Mouse (Mus musculus) CH12.LX (cell line): ENCODE measurements around the gene Lrrc20.

Experiments
- CTCF ChIP-seq, 2 experiments: IDR thresholded peaks in 1 of 2; conservative IDR thresholded peaks in 1 of 2; 2 replicates each; pipeline ENCODE4 v1.5.1; 2011 to 2012; ENCODE audit warnings: low read depth in 2 of 2, low read length in 2 of 2, improper control_type of control experiment in 1 of 2, inconsistent platforms in 1 of 2, mild to moderate bottlenecking in 1 of 2, moderate library complexity in 1 of 2
- E2F4 ChIP-seq: IDR thresholded peaks from 2 replicates; pipeline ENCODE4 v1.6.1; 2011; ENCODE audit warnings: low read depth, low read length, improper control_type of control experiment; ENCODE audit not compliant: insufficient replicate concordance
- EP300 ChIP-seq: IDR thresholded peaks from 2 replicates; pipeline ENCODE4 v1.6.1; 2011; ENCODE audit warnings: low read length, improper control_type of control experiment
- HCFC1 ChIP-seq: IDR thresholded peaks from 2 replicates; pipeline ENCODE4 v1.6.1; 2012; ENCODE audit warnings: low read depth, mild to moderate bottlenecking, inconsistent platforms, low read length, improper control_type of control experiment
- MAX ChIP-seq: IDR thresholded peaks from 2 replicates; pipeline ENCODE4 v1.6.1; 2011; ENCODE audit warnings: low read length, improper control_type of control experiment
- MYC ChIP-seq: IDR thresholded peaks from 2 replicates; pipeline ENCODE4 v1.6.1; 2011; ENCODE audit warnings: low read depth, mild to moderate bottlenecking, improper control_type of control experiment, low read length
- NELFE ChIP-seq: IDR thresholded peaks from 2 replicates; pipeline ENCODE4 v1.6.1; 2011; ENCODE audit warnings: low read depth, low read length, improper control_type of control experiment
- POLR2A ChIP-seq: IDR thresholded peaks from 2 replicates; pipeline ENCODE4 v1.6.1; 2011; ENCODE audit warnings: low read depth, mild to moderate bottlenecking, improper control_type of control experiment, low read length
- POLR2AphosphoS2 ChIP-seq: IDR thresholded peaks from 2 replicates; pipeline ENCODE4 v1.6.1; 2011; ENCODE audit warnings: low read depth, low read length, improper control_type of control experiment
- ZC3H11A ChIP-seq: IDR thresholded peaks from 2 replicates; pipeline ENCODE4 v1.6.1; 2012; ENCODE audit warnings: low read depth, mild to moderate bottlenecking, inconsistent platforms, low read length, improper control_type of control experiment
- ZMIZ1 ChIP-seq: IDR thresholded peaks from 2 replicates; pipeline ENCODE4 v1.6.1; 2012; ENCODE audit warnings: low read depth, mild to moderate bottlenecking, inconsistent platforms, low read length, improper control_type of control experiment
- ZNF384 ChIP-seq: IDR thresholded peaks from 2 replicates; pipeline ENCODE4 v1.6.1; 2012; ENCODE audit warnings: low read depth, low read length, improper control_type of control experiment, inconsistent platforms

DNA sequence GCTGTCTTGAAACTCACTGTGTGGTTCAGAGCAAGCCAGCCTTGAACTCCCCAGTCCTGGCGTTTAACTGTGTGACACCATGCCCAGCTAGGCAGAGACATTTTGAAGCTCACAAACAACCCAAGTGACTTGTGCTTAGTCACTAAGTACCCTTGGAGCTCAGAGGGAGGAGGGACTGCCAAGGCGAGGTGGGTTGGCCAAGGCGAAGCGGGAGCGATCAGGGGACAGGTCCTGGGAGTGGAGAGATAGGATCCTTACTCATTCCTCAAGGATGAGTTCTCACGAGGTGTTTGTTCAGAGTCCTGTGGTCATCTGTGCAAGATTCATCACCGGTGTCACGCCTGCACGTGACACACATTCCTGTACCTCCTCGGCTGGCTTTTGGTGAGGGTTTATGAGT lies 3.9 kb downstream of the Lrrc20 start:
- TF ChIP-seq HCFC1 (no peak), NELFE (no peak), ZNF384 (no peak), E2F4 (no peak), ZMIZ1 (no peak), EP300 (no peak), POLR2AphosphoS2 (no peak), CTCF (conservative IDR thresholded peaks at IDR 0.05 in 1 of 2, IDR thresholded peaks at IDR 0.05 in 1 of 2; ENCODE audit: low read depth in 2 of 2, low read length in 2 of 2) (no peak), ZC3H11A (no peak), MYC (no peak), POLR2A (no peak), MAX (no peak)
